Mouse (Mus musculus): ENCODE measurements at regions not wholly inside any gene's neighbourhood (a gene's known extent, or its start where the extent isn't known, plus 50 kb on each side); places are given as distances from the start of the nearest gene placed in this dataset.
A peak's percentile ranks its signal among the peaks of the same experiment; 100 is the strongest.

- Histone ChIP-seq H3K4me3 (ENCODE audit: low read depth, low read length) (no peak overlapping the region), H3K27me3 (ENCODE audit: control insufficient read depth, insufficient read depth, low read length) (no peaks in the 10 kb centered on the region), H3K4me1 (replicated peaks; ENCODE audit: control insufficient read depth, insufficient read depth, low read length) (no peaks in the 10 kb centered on the region), H3K9ac (ENCODE audit: low read depth, low read length) (no peak overlapping the region), H3K36me3 (ENCODE audit: control insufficient read depth, insufficient read depth, low read length) (no peaks in the 10 kb centered on the region), H3K9me3 (ENCODE audit: control insufficient read depth, low read length) (no peaks in the 10 kb centered on the region), H3K27ac (ENCODE audit: low read depth, low read length) (no peak overlapping the region), H3K4me2 (replicated peaks; ENCODE audit: low read depth, low read length) (no peak overlapping the region)
- ATAC-seq (ENCODE audit: low FRiP score) (no peak), DNase-seq (ENCODE audit: low spot score) (no peak)
- 87% methylated on average over 3 of the region's 3 CpGs for WGBS
These were observed 779.5 kb downstream of the Cenpc1 start for GRCm38 (mm10) chr5:85285856-85286255.

- peak; percentile 51; the same call in 1 of the 2 replicates for ATAC-seq (ENCODE audit: low FRiP score)
These were observed 816.9 kb downstream of the Cenpc1 start for GRCm38 (mm10) chr5:85248453-85248852.

GRCm38 (mm10) chr5:85240380-85240779, 823.2 kb upstream of the Epha5 start:
- no peak for DNase-seq (ENCODE audit: low spot score)

More at GRCm38 (mm10) chr5:85248453-85248852, 816.9 kb downstream of the Cenpc1 start:
- no peak overlapping the region for H3K4me3 ChIP-seq (ENCODE audit: low read depth, low read length)
- no peaks in the 10 kb centered on the region for H3K4me1 ChIP-seq (replicated peaks; ENCODE audit: control insufficient read depth, insufficient read depth, low read length)
- H3K9me3 ChIP-seq (ENCODE audit: control insufficient read depth, low read length), result no peaks in the 10 kb centered on the region
- H3K4me2 ChIP-seq (replicated peaks; ENCODE audit: low read depth, low read length), result no peak overlapping the region
- no peaks in the 10 kb centered on the region for H3K36me3 ChIP-seq (ENCODE audit: control insufficient read depth, insufficient read depth, low read length)
- DNase-seq (ENCODE audit: low spot score), result peak; percentile 6
- no peaks in the 10 kb centered on the region for H3K27me3 ChIP-seq (ENCODE audit: control insufficient read depth, insufficient read depth, low read length)
- no peak overlapping the region for H3K9ac ChIP-seq (ENCODE audit: low read depth, low read length)
- no peak overlapping the region for H3K27ac ChIP-seq (ENCODE audit: low read depth, low read length)
- 68% methylated on average over 4 of the region's 4 CpGs for WGBS

GRCm38 (mm10) chr5:85239509-85240031, 822.4 kb upstream of the Epha5 start:
- Histone ChIP-seq H3K4me2 (replicated peaks; ENCODE audit: low read depth, low read length) (no peak overlapping the region), H3K27ac (ENCODE audit: low read depth, low read length) (no peak overlapping the region), H3K9me3 (ENCODE audit: control insufficient read depth, low read length) (no peaks in the 10 kb centered on the region), H3K27me3 (ENCODE audit: control insufficient read depth, insufficient read depth, low read length) (no peaks in the 10 kb centered on the region), H3K36me3 (ENCODE audit: control insufficient read depth, insufficient read depth, low read length) (no peaks in the 10 kb centered on the region), H3K9ac (ENCODE audit: low read depth, low read length) (no peak overlapping the region), H3K4me3 (ENCODE audit: low read depth, low read length) (no peak overlapping the region), H3K4me1 (replicated peaks; ENCODE audit: control insufficient read depth, insufficient read depth, low read length) (no peaks in the 10 kb centered on the region)
- ATAC-seq (ENCODE audit: low FRiP score) (peak; percentile 97), DNase-seq (ENCODE audit: low spot score) (peak; percentile 56)
- WGBS, result 52% methylated on average over 3 of the region's 3 CpGs

More at GRCm38 (mm10) chr5:85240380-85240779, 823.2 kb upstream of the Epha5 start:
- Histone ChIP-seq H3K27me3 (ENCODE audit: control insufficient read depth, insufficient read depth, low read length) (no peaks in the 10 kb centered on the region), H3K4me3 (ENCODE audit: low read depth, low read length) (no peak overlapping the region), H3K4me2 (replicated peaks; ENCODE audit: low read depth, low read length) (no peak overlapping the region), H3K36me3 (ENCODE audit: control insufficient read depth, insufficient read depth, low read length) (no peaks in the 10 kb centered on the region), H3K4me1 (replicated peaks; ENCODE audit: control insufficient read depth, insufficient read depth, low read length) (no peaks in the 10 kb centered on the region), H3K27ac (ENCODE audit: low read depth, low read length) (no peak overlapping the region), H3K9me3 (ENCODE audit: control insufficient read depth, low read length) (no peaks in the 10 kb centered on the region), H3K9ac (ENCODE audit: low read depth, low read length) (no peak overlapping the region)
- no peak; the same call in 1 of the 2 replicates for ATAC-seq (ENCODE audit: low FRiP score)
